Mouse (Mus musculus): Measurements from ENCODE around the gene Klhdc8b. TPM values are rescaled to one million over a fixed set of nuclear protein-coding genes. Genes with fewer than 3 reads are reported as not detected.

Klhdc8b gene
- polyA plus RNA-seq, 1 experiment from 2014 or later = 94.7 TPM

- Histone ChIP-seq H3K9ac (ENCODE audit: low read length) (peak within 1 kb of the TSS; percentile 92), H3K9me3 (ENCODE audit: control insufficient read depth, low read length) (no peaks in the 10 kb centered on the region), H3K27ac (replicated peaks in 1 of 2; ENCODE audit: control insufficient read depth in 1 of 2, insufficient read depth in 1 of 2, low read depth in 2 of 2, low read length in 2 of 2) (peak within 1 kb of the TSS; percentile 90), H3K36me3 (ENCODE audit: control insufficient read depth, insufficient read depth, low read length) (peaks cover 36% of the 10 kb centered on the region), H3K4me2 (ENCODE audit: low read length) (peak within 1 kb of the TSS; percentile 96), H3K4me3 (ENCODE audit: control insufficient read depth in 1 of 2, insufficient read depth in 1 of 2, low read depth in 1 of 2, low read length in 2 of 2) (peak within 1 kb of the TSS; percentile 60 to 83), H3K27me3 (ENCODE audit: control insufficient read depth, insufficient read depth, low read length) (no peaks in the 10 kb centered on the region), H3K4me1 (ENCODE audit: control insufficient read depth in 2 of 2, insufficient read depth in 2 of 2, low read length in 2 of 2) (peaks cover 26 to 28% of the 10 kb centered on the region in 2 experiments)
- peak; percentile 51 for ATAC-seq (ENCODE audit: insufficient number of reproducible peaks, insufficient read depth, low FRiP score, low read depth)
- 8% methylated on average over 10 of the region's 10 CpGs for WGBS
Observed at GRCm38 (mm10) chr9:108479721-108480351, 18.5 kb upstream of the Klhdc8b start, which contains the start of gene Lamb2. Lamb2 (plus strand) TSS chr9:108479736.

- peak overlapping the region; percentile 33 to 90; a peak in 3 of 4 replicates for H3K27ac ChIP-seq (replicated peaks in 1 of 2; ENCODE audit: control insufficient read depth in 1 of 2, insufficient read depth in 1 of 2, low read depth in 2 of 2, low read length in 2 of 2)
- H3K36me3 ChIP-seq (ENCODE audit: control insufficient read depth, insufficient read depth, low read length) = peaks cover 30% of the 10 kb centered on the region
- H3K4me1 ChIP-seq (ENCODE audit: control insufficient read depth in 2 of 2, insufficient read depth in 2 of 2, low read length in 2 of 2) = peaks cover 26 to 28% of the 10 kb centered on the region in 2 experiments
- peak overlapping the region; percentile 79; the same call in 1 of the 2 replicates for H3K9ac ChIP-seq (ENCODE audit: low read length)
- no peak for ATAC-seq (ENCODE audit: insufficient number of reproducible peaks, insufficient read depth, low FRiP score, low read depth)
- no peak overlapping the region for H3K4me3 ChIP-seq (ENCODE audit: control insufficient read depth in 1 of 2, insufficient read depth in 1 of 2, low read depth in 1 of 2, low read length in 2 of 2)
- peak overlapping the region; percentile 96 for H3K4me2 ChIP-seq (ENCODE audit: low read length)
- H3K27me3 ChIP-seq (ENCODE audit: control insufficient read depth, insufficient read depth, low read length) = no peaks in the 10 kb centered on the region
- 36% methylated on average over 11 of the region's 11 CpGs for WGBS
- no peaks in the 10 kb centered on the region for H3K9me3 ChIP-seq (ENCODE audit: control insufficient read depth, low read length)
Observed at GRCm38 (mm10) chr9:108479241-108479640, 17.9 kb upstream of the Klhdc8b start.

DNA sequence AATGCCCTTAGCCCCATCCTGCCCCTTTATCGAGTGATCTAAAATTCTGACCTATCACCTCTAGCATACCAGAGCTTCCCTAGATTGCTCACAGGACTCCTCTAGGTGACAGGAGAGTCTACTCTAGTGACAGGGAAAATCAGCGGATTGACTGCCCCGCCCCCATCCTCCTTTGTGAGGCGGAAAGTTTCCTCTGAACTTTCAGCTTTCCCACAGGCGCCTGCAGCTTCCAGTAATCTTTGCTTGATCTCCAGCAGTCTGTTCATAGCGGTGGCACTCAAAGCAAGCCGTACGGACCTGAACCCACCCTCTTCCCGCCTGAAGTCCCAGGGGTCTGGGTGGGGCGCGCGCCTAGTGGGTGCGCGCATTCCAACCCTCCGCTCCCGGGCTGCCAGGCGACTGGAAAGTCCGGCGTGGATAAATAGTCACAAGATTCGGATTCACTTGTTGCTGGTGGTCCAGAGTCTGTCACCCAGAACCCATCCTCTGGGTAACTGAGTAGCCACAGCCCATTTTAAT lies 17.3 kb upstream of the Klhdc8b start:
- peak; percentile 65 for ATAC-seq (ENCODE audit: insufficient number of reproducible peaks, insufficient read depth, low FRiP score, low read depth)
- Histone ChIP-seq H3K4me2 (ENCODE audit: low read length) (peak overlapping the region; percentile 96), H3K4me1 (ENCODE audit: control insufficient read depth in 2 of 2, insufficient read depth in 2 of 2, low read length in 2 of 2) (peaks cover 26 to 28% of the 10 kb centered on the region in 2 experiments), H3K27me3 (ENCODE audit: control insufficient read depth, insufficient read depth, low read length) (no peaks in the 10 kb centered on the region), H3K9ac (ENCODE audit: low read length) (peak overlapping the region; percentile 79), H3K27ac (replicated peaks in 1 of 2; ENCODE audit: control insufficient read depth in 1 of 2, insufficient read depth in 1 of 2, low read depth in 2 of 2, low read length in 2 of 2) (peak overlapping the region; percentile 90), H3K9me3 (ENCODE audit: control insufficient read depth, low read length) (no peaks in the 10 kb centered on the region), H3K36me3 (ENCODE audit: control insufficient read depth, insufficient read depth, low read length) (peaks cover 25% of the 10 kb centered on the region), H3K4me3 (ENCODE audit: control insufficient read depth in 1 of 2, insufficient read depth in 1 of 2, low read depth in 1 of 2, low read length in 2 of 2) (peak overlapping the region; percentile 60 to 64)
- WGBS = under 1% methylated on average over 20 of the region's 20 CpGs

DNA sequence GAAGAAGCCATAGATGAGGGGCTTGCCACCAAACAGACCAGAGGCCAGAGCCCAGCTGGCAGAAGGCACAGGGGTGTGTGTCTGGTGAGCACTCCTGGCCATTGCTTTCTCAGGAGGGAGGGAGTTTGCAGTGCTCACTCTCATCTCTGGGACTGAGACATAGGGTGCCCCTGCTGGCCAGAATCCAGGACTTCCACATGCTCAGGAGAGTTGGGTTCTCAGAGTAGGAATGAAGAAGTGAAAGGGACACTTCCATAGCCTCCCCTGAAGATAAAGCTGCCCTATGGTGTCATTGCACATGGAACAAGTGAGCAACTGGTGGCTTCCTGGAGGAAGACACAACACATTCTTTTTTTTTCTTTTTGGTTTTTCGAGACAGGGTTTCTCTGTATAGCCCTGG lies 13.1 kb upstream of the Klhdc8b start:
- Histone ChIP-seq H3K4me2 (ENCODE audit: low read length) (no peak overlapping the region), H3K9ac (ENCODE audit: low read length) (no peak overlapping the region), H3K27me3 (ENCODE audit: control insufficient read depth, insufficient read depth, low read length) (no peaks in the 10 kb centered on the region), H3K27ac (replicated peaks in 1 of 2; ENCODE audit: control insufficient read depth in 1 of 2, insufficient read depth in 1 of 2, low read depth in 2 of 2, low read length in 2 of 2) (no peak overlapping the region), H3K4me1 (ENCODE audit: control insufficient read depth in 2 of 2, insufficient read depth in 2 of 2, low read length in 2 of 2) (peaks cover 6% of the 10 kb centered on the region in 2 experiments), H3K9me3 (ENCODE audit: control insufficient read depth, low read length) (no peaks in the 10 kb centered on the region), H3K36me3 (ENCODE audit: control insufficient read depth, insufficient read depth, low read length) (no peaks in the 10 kb centered on the region), H3K4me3 (ENCODE audit: control insufficient read depth in 1 of 2, insufficient read depth in 1 of 2, low read depth in 1 of 2, low read length in 2 of 2) (no peak overlapping the region)
- 50% methylated on average over 1 of the region's 1 CpGs for WGBS
- no peak for ATAC-seq (ENCODE audit: insufficient number of reproducible peaks, insufficient read depth, low FRiP score, low read depth)

DNA sequence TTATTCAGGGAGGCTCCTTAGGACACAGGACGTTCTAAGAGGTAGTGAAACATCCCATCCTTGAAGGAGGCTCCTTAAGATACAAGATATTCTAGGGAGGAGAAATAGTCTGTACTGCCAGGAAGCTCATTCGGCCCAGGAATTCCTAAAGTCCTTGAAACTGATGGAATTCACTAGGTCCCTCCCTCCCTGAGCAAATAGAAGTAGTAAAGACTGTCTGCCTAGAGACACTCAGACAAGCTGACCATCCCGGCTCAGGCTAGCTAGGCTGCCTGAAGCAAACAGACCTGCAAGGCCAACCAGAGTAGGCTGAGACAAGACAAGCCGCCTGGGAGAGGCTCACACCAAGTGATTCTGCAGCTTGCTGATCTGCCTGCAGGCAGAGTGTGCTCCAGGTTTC lies 8.5 kb upstream of the Klhdc8b start:
- Histone ChIP-seq H3K36me3 (ENCODE audit: control insufficient read depth, insufficient read depth, low read length) (peaks cover 16% of the 10 kb centered on the region), H3K9me3 (ENCODE audit: control insufficient read depth, low read length) (no peaks in the 10 kb centered on the region), H3K4me2 (ENCODE audit: low read length) (no peak overlapping the region), H3K27me3 (ENCODE audit: control insufficient read depth, insufficient read depth, low read length) (no peaks in the 10 kb centered on the region), H3K4me1 (ENCODE audit: control insufficient read depth in 2 of 2, insufficient read depth in 2 of 2, low read length in 2 of 2) (no peaks in the 10 kb centered on the region), H3K27ac (replicated peaks in 1 of 2; ENCODE audit: control insufficient read depth in 1 of 2, insufficient read depth in 1 of 2, low read depth in 2 of 2, low read length in 2 of 2) (no peak overlapping the region), H3K4me3 (ENCODE audit: control insufficient read depth in 1 of 2, insufficient read depth in 1 of 2, low read depth in 1 of 2, low read length in 2 of 2) (no peak overlapping the region), H3K9ac (ENCODE audit: low read length) (no peak overlapping the region)
- 56% methylated on average over 4 of the region's 4 CpGs for WGBS
- no peak for ATAC-seq (ENCODE audit: insufficient number of reproducible peaks, insufficient read depth, low FRiP score, low read depth)

DNA sequence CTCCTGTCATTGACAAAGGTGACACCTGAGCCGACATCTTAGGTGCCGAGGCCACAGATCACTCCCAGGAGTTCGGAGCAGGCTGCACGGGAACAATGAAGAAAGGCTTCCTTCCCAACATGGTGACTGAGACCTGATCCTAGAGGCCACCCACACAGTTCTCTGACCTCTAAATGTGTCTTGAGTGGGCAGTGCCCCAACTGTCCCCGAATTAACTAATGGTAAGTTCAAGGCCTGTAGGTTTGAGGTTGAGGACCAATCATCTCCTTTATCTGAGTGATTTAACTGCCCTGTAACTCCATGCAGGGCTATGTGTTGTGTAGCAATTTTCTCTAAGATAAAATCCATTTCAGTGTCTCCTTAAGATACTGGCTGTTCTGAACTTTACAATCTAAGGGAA lies 8.0 kb upstream of the Klhdc8b start:
- no peak overlapping the region for H3K4me3 ChIP-seq (ENCODE audit: control insufficient read depth in 1 of 2, insufficient read depth in 1 of 2, low read depth in 1 of 2, low read length in 2 of 2)
- H3K9me3 ChIP-seq (ENCODE audit: control insufficient read depth, low read length) = no peaks in the 10 kb centered on the region
- H3K36me3 ChIP-seq (ENCODE audit: control insufficient read depth, insufficient read depth, low read length) = peaks cover 20% of the 10 kb centered on the region
- no peak overlapping the region for H3K4me2 ChIP-seq (ENCODE audit: low read length)
- no peaks in the 10 kb centered on the region for H3K27me3 ChIP-seq (ENCODE audit: control insufficient read depth, insufficient read depth, low read length)
- H3K4me1 ChIP-seq (ENCODE audit: control insufficient read depth in 2 of 2, insufficient read depth in 2 of 2, low read length in 2 of 2) = no peaks in the 10 kb centered on the region
- no peak overlapping the region for H3K27ac ChIP-seq (replicated peaks in 1 of 2; ENCODE audit: control insufficient read depth in 1 of 2, insufficient read depth in 1 of 2, low read depth in 2 of 2, low read length in 2 of 2)
- H3K9ac ChIP-seq (ENCODE audit: low read length) = no peak overlapping the region
- WGBS = 71% methylated on average over 5 of the region's 5 CpGs
- ATAC-seq (ENCODE audit: insufficient number of reproducible peaks, insufficient read depth, low FRiP score, low read depth) = no peak

DNA sequence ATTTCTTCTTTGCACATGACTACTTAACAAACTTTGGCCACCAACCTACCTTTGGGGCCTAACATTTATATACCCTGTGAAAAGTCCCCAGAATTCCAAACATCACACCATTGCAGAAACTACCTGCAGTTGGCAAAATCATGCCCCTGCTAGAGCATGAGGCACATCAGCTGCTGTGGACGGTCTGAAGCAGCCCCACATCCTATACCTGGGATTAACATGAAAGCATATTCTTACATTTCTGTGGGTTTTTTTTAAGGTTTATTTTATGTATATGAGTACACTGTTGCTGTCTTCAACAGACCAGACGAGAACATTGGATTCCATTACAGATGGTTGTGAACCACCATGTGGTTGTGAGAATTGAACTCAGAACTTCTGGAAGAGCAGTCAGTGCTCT lies 4.8 kb upstream of the Klhdc8b start:
- Histone ChIP-seq H3K9me3 (ENCODE audit: control insufficient read depth, low read length) (no peaks in the 10 kb centered on the region), H3K4me1 (ENCODE audit: control insufficient read depth in 2 of 2, insufficient read depth in 2 of 2, low read length in 2 of 2) (peaks cover 10 to 15% of the 10 kb centered on the region in 2 experiments), H3K9ac (ENCODE audit: low read length) (no peak overlapping the region), H3K4me3 (ENCODE audit: control insufficient read depth in 1 of 2, insufficient read depth in 1 of 2, low read depth in 1 of 2, low read length in 2 of 2) (no peak overlapping the region), H3K27ac (replicated peaks in 1 of 2; ENCODE audit: control insufficient read depth in 1 of 2, insufficient read depth in 1 of 2, low read depth in 2 of 2, low read length in 2 of 2) (no peak overlapping the region), H3K27me3 (ENCODE audit: control insufficient read depth, insufficient read depth, low read length) (no peaks in the 10 kb centered on the region), H3K4me2 (ENCODE audit: low read length) (no peak overlapping the region), H3K36me3 (ENCODE audit: control insufficient read depth, insufficient read depth, low read length) (peaks cover 39% of the 10 kb centered on the region)
- 94% methylated on average over 2 of the region's 2 CpGs for WGBS
- no peak for ATAC-seq (ENCODE audit: insufficient number of reproducible peaks, insufficient read depth, low FRiP score, low read depth)

Data from heart, embryonic 14.5 days (tissue).